Mouse (Mus musculus) hindbrain, postnatal 0 days (tissue): ENCODE results near the gene Gpr37l1. TPM values are rescaled to one million over a fixed set of nuclear protein-coding genes. Genes with fewer than 3 reads are reported as not detected.

Source experiments
- ATAC-seq: fragments of 200-750 bp; cut with Nextera tagmentation; 2 replicates; pipeline ENCODE4 v1.8.0; 2017; ENCODE audit warnings: mild to moderate bottlenecking, moderate TSS enrichment, moderate library complexity
- DNase-seq: peaks from one replicate; pipeline ENCODE4 v3.0.0-alpha.2; 2015; ENCODE audit warnings: low spot score
- H3K27ac ChIP-seq: fragments of 300-500 bp; sonication (generic); 2 replicates; pipeline ENCODE4 v1.5.1; 2014; ENCODE audit warnings: mild to moderate bottlenecking
- H3K27me3 ChIP-seq: fragments of 300-500 bp; sonication (generic); 2 replicates; pipeline ENCODE4 v1.6.1; 2014; ENCODE audit warnings: low read length, mixed read lengths; ENCODE audit not compliant: insufficient read depth
- H3K36me3 ChIP-seq: fragments of 300-500 bp; sonication (generic); 2 replicates; pipeline ENCODE4 v1.6.1; 2014; ENCODE audit warnings: low read length, mixed read lengths; ENCODE audit not compliant: insufficient read depth
- H3K4me1 ChIP-seq: fragments of 300-500 bp; sonication (generic); 2 replicates; pipeline ENCODE4 v1.6.1; 2014; ENCODE audit warnings: antibody characterized with exemption, low read length, mixed read lengths; ENCODE audit not compliant: insufficient read depth
- H3K4me2 ChIP-seq: fragments of 300-500 bp; sonication (generic); 2 replicates; pipeline ENCODE4 v1.6.1; 2014; ENCODE audit warnings: low read depth, mild to moderate bottlenecking, low read length, moderate library complexity, mixed read lengths
- H3K4me3 ChIP-seq: fragments of 300-500 bp; sonication (generic); 2 replicates; pipeline ENCODE4 v1.5.1; 2014; ENCODE audit warnings: low read length
- H3K9ac ChIP-seq: fragments of 300-500 bp; sonication (generic); replicated peaks from 2 replicates; pipeline ENCODE4 v1.6.1; 2014; ENCODE audit warnings: mild to moderate bottlenecking, low read length, moderate library complexity, mixed read lengths
- H3K9me3 ChIP-seq: fragments of 300-500 bp; sonication (generic); 2 replicates; pipeline ENCODE4 v1.6.1; 2016; ENCODE audit warnings: low read length, mixed read lengths
- CTCF ChIP-seq: IDR thresholded peaks from 2 replicates; pipeline ENCODE4 v1.5.1; 2016; ENCODE audit warnings: antibody characterized with exemption, control low read depth, low read depth
- WGBS: fragments of 180-500 bp; shearing (Covaris S2); extraction: QIAGEN DNeasy Blood & Tissue Kit; methylation state at CpG from one replicate; pipeline ENCODE4 v1.1.7; 2014; 5-methylcytosine and 5-hydroxymethylcytosine counted together
- polyA plus RNA-seq: library from polyadenylated mRNA; unstranded; fragments of >200 nt; fragmentation: Nextera tagmentation; extraction: Ambion mirVana; gene quantifications from 2 replicates; pipeline ENCODE4 v1.2.1, GENCODE M21; 2015
- total RNA-seq: library from RNA; depleted of rRNA; stranded (reverse); fragments of >200 nt; gene quantifications from 2 replicates; pipeline ENCODE4 v1.2.3, GENCODE M21; 2014

The Gpr37l1 gene
- total and polyA plus RNA-seq, 2 experiments from 2014 or later: 24.9 to 66.3 TPM

GRCm38 (mm10) chr1:135133678-135134435 is 33.6 kb downstream of the Gpr37l1 start:
- 85% methylated on average over 10 of the region's 10 CpGs for WGBS
- no peaks in the 10 kb centered on the region for H3K36me3 ChIP-seq
- H3K4me1 ChIP-seq: no peaks in the 10 kb centered on the region
- no peak overlapping the region for H3K9ac ChIP-seq
- H3K27me3 ChIP-seq: no peaks in the 10 kb centered on the region
- H3K27ac ChIP-seq: no peak overlapping the region
- no peaks in the 10 kb centered on the region for H3K9me3 ChIP-seq
- H3K4me3 ChIP-seq: no peak overlapping the region
- TF ChIP-seq CTCF: no peak
- DNase-seq (no peak), ATAC-seq (no peak)
- no peak overlapping the region for H3K4me2 ChIP-seq

GRCm38 (mm10) chr1:135132893-135133369 is 34.5 kb downstream of the Gpr37l1 start:
- 91% methylated on average over 9 of the region's 9 CpGs for WGBS
- H3K27me3 ChIP-seq: no peaks in the 10 kb centered on the region
- no peak for ATAC-seq
- no peak overlapping the region for H3K27ac ChIP-seq
- no peak overlapping the region for H3K4me2 ChIP-seq
- DNase-seq: no peak
- H3K9me3 ChIP-seq: no peaks in the 10 kb centered on the region
- H3K4me1 ChIP-seq: no peaks in the 10 kb centered on the region
- TF ChIP-seq CTCF: no peak
- H3K9ac ChIP-seq: no peak overlapping the region
- no peak overlapping the region for H3K4me3 ChIP-seq
- H3K36me3 ChIP-seq: no peaks in the 10 kb centered on the region

- Histone ChIP-seq H3K9ac (no peak within 1 kb of the TSS), H3K4me1 (no peaks in the 10 kb centered on the region), H3K36me3 (no peaks in the 10 kb centered on the region), H3K27ac (no peak within 1 kb of the TSS), H3K4me2 (no peak within 1 kb of the TSS), H3K9me3 (no peaks in the 10 kb centered on the region), H3K27me3 (no peaks in the 10 kb centered on the region), H3K4me3 (no peak within 1 kb of the TSS)
- DNase-seq (peak; percentile 68), ATAC-seq (peak; percentile 55)
- 26% methylated on average over 10 of the region's 10 CpGs for WGBS
- TF ChIP-seq CTCF: peak; percentile 80
Measured at GRCm38 (mm10) chr1:135132473-135132872, 35.0 kb downstream of the Gpr37l1 start, which contains the start of gene Ptpn7. TSS of gene Ptpn7 (plus strand) at chr1:135132700.

- Histone ChIP-seq H3K4me1 (peaks cover 1% of the 10 kb centered on the region), H3K27ac (no peak overlapping the region), H3K36me3 (no peaks in the 10 kb centered on the region), H3K27me3 (no peaks in the 10 kb centered on the region), H3K9me3 (no peaks in the 10 kb centered on the region), H3K9ac (no peak overlapping the region), H3K4me3 (no peak overlapping the region), H3K4me2 (no peak overlapping the region)
- ATAC-seq (no peak), DNase-seq (no peak)
- 59% methylated on average over 8 of the region's 8 CpGs for WGBS
- TF ChIP-seq CTCF: no peak
Measured at GRCm38 (mm10) chr1:135131560-135131959, 35.9 kb downstream of the Gpr37l1 start.

DNA sequence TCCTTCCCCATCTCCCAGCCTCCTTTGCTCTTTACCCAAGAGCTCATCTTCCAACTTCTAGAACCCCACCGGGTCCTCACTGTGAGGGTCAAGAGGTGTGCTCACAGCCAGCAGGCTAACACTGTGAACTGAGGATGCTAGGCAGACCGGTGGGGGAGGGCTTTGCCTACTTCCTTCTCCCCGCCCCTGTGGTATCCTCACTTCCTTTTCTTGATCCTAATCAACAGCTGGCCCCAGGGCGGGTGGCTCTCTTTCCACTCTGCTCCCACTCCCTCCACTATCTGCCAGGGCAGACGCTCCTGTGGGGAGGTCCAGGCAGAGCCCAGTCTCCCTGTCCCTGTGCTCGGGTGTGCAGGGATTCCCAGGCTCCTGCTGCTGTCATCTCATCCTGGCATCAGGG is 36.4 kb downstream of the Gpr37l1 start:
- DNase-seq (no peak), ATAC-seq (no peak)
- TF ChIP-seq CTCF: no peak
- Histone ChIP-seq H3K27ac (no peak overlapping the region), H3K9me3 (no peaks in the 10 kb centered on the region), H3K4me3 (no peak overlapping the region), H3K36me3 (no peaks in the 10 kb centered on the region), H3K4me1 (peaks cover 7% of the 10 kb centered on the region), H3K9ac (no peak overlapping the region), H3K4me2 (no peak overlapping the region), H3K27me3 (no peaks in the 10 kb centered on the region)
- 49% methylated on average over 6 of the region's 6 CpGs for WGBS

DNA sequence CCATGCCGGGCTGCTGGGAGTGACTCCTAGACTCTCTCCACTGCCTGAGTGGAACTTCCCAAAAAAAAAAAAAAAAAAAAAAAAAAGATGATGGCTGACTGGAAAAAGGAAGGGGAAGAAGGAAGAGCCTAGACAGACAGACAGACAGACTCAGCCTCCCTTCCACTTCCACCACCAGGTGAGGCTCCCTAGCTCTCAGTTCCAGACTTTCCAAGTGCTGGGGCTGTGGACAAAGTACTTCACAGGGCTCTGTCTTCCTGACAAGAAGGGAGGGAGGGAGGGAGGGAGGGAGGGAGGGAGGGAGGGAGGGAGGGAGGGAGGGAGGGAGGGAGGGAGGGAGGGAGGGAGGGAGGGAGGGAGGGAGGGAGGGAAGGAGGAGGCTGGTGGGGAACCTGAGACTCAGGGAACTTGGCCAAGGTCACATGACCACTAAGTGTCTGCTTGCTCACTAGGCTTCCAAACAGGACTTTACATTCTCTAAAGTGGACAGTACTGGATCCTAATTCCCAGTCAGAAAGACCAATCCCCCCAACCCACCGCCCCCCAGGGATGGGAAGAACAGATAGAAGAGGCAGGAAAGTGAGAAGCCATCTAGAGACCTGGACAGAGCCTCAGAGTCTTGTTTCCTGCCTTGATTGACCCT is 37.0 kb downstream of the Gpr37l1 start:
- H3K27me3 ChIP-seq: no peaks in the 10 kb centered on the region
- DNase-seq (no peak), ATAC-seq (no peak)
- no peak overlapping the region for H3K4me3 ChIP-seq
- no peak for TF ChIP-seq CTCF
- no peak overlapping the region for H3K27ac ChIP-seq
- no peak overlapping the region for H3K9ac ChIP-seq
- no peaks in the 10 kb centered on the region for H3K36me3 ChIP-seq
- H3K4me2 ChIP-seq: no peak overlapping the region
- peaks cover 11% of the 10 kb centered on the region for H3K4me1 ChIP-seq
- 56% methylated on average over 2 of the region's 2 CpGs for WGBS
- H3K9me3 ChIP-seq: no peaks in the 10 kb centered on the region
